Mouse (Mus musculus): ENCODE measurements around the gene Ly6g. TPM values are rescaled to one million over a fixed set of nuclear protein-coding genes. Genes with fewer than 3 reads are reported as not detected.
"Not testable (repeated sequence)": the region's sequence is repeated elsewhere in the genome, so short reads cannot be mapped to it uniquely, and the experiment has no call there.

Ly6g gene
- polyA plus RNA-seq, 1 experiment from 2014 or later, result 0.12 TPM

- no peaks in the 10 kb centered on the region for H3K4me1 ChIP-seq (replicated peaks; ENCODE audit: control insufficient read depth, insufficient read depth, low read length)
- H3K9ac ChIP-seq (ENCODE audit: low read depth, low read length), result no peak overlapping the region
- H3K27me3 ChIP-seq (replicated peaks; ENCODE audit: control insufficient read depth, insufficient read depth, low read length), result no peaks in the 10 kb centered on the region
- H3K4me2 ChIP-seq (replicated peaks; ENCODE audit: low read depth), result no peak overlapping the region
- no peak overlapping the region for H3K27ac ChIP-seq (ENCODE audit: low read depth, low read length)
- no peaks in the 10 kb centered on the region for H3K36me3 ChIP-seq (ENCODE audit: control insufficient read depth, insufficient read depth)
- H3K4me3 ChIP-seq (ENCODE audit: low read depth, low read length), result no peak overlapping the region
- no peak for ATAC-seq
- peak; percentile 81 for TF ChIP-seq CTCF (IDR thresholded peaks at IDR 0.05; ENCODE audit: low read depth)
- WGBS, result 15% methylated on average over 2 of the region's 2 CpGs
- no peaks in the 10 kb centered on the region for H3K9me3 ChIP-seq (ENCODE audit: control insufficient read depth)
Observed at GRCm38 (mm10) chr15:75120066-75120465, 35.0 kb upstream of the Ly6g start.

- H3K9ac ChIP-seq (ENCODE audit: low read depth, low read length); H3K9me3 ChIP-seq (ENCODE audit: control insufficient read depth); H3K27me3 ChIP-seq (replicated peaks; ENCODE audit: control insufficient read depth, insufficient read depth, low read length); H3K4me1 ChIP-seq (replicated peaks; ENCODE audit: control insufficient read depth, insufficient read depth, low read length); H3K36me3 ChIP-seq (ENCODE audit: control insufficient read depth, insufficient read depth); H3K4me3 ChIP-seq (ENCODE audit: low read depth, low read length); H3K4me2 ChIP-seq (replicated peaks; ENCODE audit: low read depth); ATAC-seq; H3K27ac ChIP-seq (ENCODE audit: low read depth, low read length): not testable (repeated sequence)
- 78% methylated on average over 2 of the region's 2 CpGs for WGBS
Observed at GRCm38 (mm10) chr15:75132346-75132745, 22.7 kb upstream of the Ly6g start.

GRCm38 (mm10) chr15:75135090-75135783, 19.8 kb upstream of the Ly6g start:
- not testable (repeated sequence) for H3K36me3 ChIP-seq (ENCODE audit: control insufficient read depth, insufficient read depth); H3K27me3 ChIP-seq (replicated peaks; ENCODE audit: control insufficient read depth, insufficient read depth, low read length); H3K9me3 ChIP-seq (ENCODE audit: control insufficient read depth); H3K4me3 ChIP-seq (ENCODE audit: low read depth, low read length); ATAC-seq; H3K27ac ChIP-seq (ENCODE audit: low read depth, low read length); H3K9ac ChIP-seq (ENCODE audit: low read depth, low read length); H3K4me2 ChIP-seq (replicated peaks; ENCODE audit: low read depth); H3K4me1 ChIP-seq (replicated peaks; ENCODE audit: control insufficient read depth, insufficient read depth, low read length)
- WGBS, result 92% methylated on average over 1 of the region's 2 CpGs

GRCm38 (mm10) chr15:75137739-75138138, 17.3 kb upstream of the Ly6g start:
- H3K4me2 ChIP-seq (replicated peaks; ENCODE audit: low read depth); H3K27me3 ChIP-seq (replicated peaks; ENCODE audit: control insufficient read depth, insufficient read depth, low read length); H3K4me1 ChIP-seq (replicated peaks; ENCODE audit: control insufficient read depth, insufficient read depth, low read length); H3K9me3 ChIP-seq (ENCODE audit: control insufficient read depth); H3K9ac ChIP-seq (ENCODE audit: low read depth, low read length); H3K4me3 ChIP-seq (ENCODE audit: low read depth, low read length); H3K27ac ChIP-seq (ENCODE audit: low read depth, low read length); ATAC-seq; H3K36me3 ChIP-seq (ENCODE audit: control insufficient read depth, insufficient read depth): not testable (repeated sequence)
- WGBS, result 63% methylated on average over 3 of the region's 3 CpGs

- not testable (repeated sequence) for H3K9me3 ChIP-seq (ENCODE audit: control insufficient read depth); H3K9ac ChIP-seq (ENCODE audit: low read depth, low read length); ATAC-seq; H3K4me1 ChIP-seq (replicated peaks; ENCODE audit: control insufficient read depth, insufficient read depth, low read length); H3K27ac ChIP-seq (ENCODE audit: low read depth, low read length); H3K27me3 ChIP-seq (replicated peaks; ENCODE audit: control insufficient read depth, insufficient read depth, low read length); H3K4me3 ChIP-seq (ENCODE audit: low read depth, low read length); H3K4me2 ChIP-seq (replicated peaks; ENCODE audit: low read depth); H3K36me3 ChIP-seq (ENCODE audit: control insufficient read depth, insufficient read depth)
- 45% methylated on average over 6 of the region's 6 CpGs for WGBS
- peak; percentile 68 for TF ChIP-seq CTCF (IDR thresholded peaks at IDR 0.05; ENCODE audit: low read depth)
Observed at GRCm38 (mm10) chr15:75141812-75142360, 13.2 kb upstream of the Ly6g start.

GRCm38 (mm10) chr15:75143735-75144134, 11.3 kb upstream of the Ly6g start:
- peak; percentile 76 for TF ChIP-seq CTCF (IDR thresholded peaks at IDR 0.05; ENCODE audit: low read depth)
- Histone ChIP-seq H3K4me1 (replicated peaks; ENCODE audit: control insufficient read depth, insufficient read depth, low read length) (no peaks in the 10 kb centered on the region), H3K27me3 (replicated peaks; ENCODE audit: control insufficient read depth, insufficient read depth, low read length) (no peaks in the 10 kb centered on the region), H3K27ac (ENCODE audit: low read depth, low read length) (no peak overlapping the region), H3K9me3 (ENCODE audit: control insufficient read depth) (no peaks in the 10 kb centered on the region), H3K4me3 (ENCODE audit: low read depth, low read length) (no peak overlapping the region), H3K9ac (ENCODE audit: low read depth, low read length) (no peak overlapping the region), H3K4me2 (replicated peaks; ENCODE audit: low read depth) (no peak overlapping the region), H3K36me3 (ENCODE audit: control insufficient read depth, insufficient read depth) (no peaks in the 10 kb centered on the region)
- no peak for ATAC-seq
- 61% methylated on average over 3 of the region's 3 CpGs for WGBS

GRCm38 (mm10) chr15:75153087-75153486, 2.0 kb upstream of the Ly6g start:
- no peak overlapping the region for H3K4me2 ChIP-seq (replicated peaks; ENCODE audit: low read depth)
- H3K9ac ChIP-seq (ENCODE audit: low read depth, low read length), result no peak overlapping the region
- H3K9me3 ChIP-seq (ENCODE audit: control insufficient read depth), result no peaks in the 10 kb centered on the region
- no peak for ATAC-seq
- no peaks in the 10 kb centered on the region for H3K4me1 ChIP-seq (replicated peaks; ENCODE audit: control insufficient read depth, insufficient read depth, low read length)
- no peaks in the 10 kb centered on the region for H3K36me3 ChIP-seq (ENCODE audit: control insufficient read depth, insufficient read depth)
- no peaks in the 10 kb centered on the region for H3K27me3 ChIP-seq (replicated peaks; ENCODE audit: control insufficient read depth, insufficient read depth, low read length)
- H3K27ac ChIP-seq (ENCODE audit: low read depth, low read length), result no peak overlapping the region
- no peak for TF ChIP-seq CTCF (IDR thresholded peaks at IDR 0.05; ENCODE audit: low read depth)
- no peak overlapping the region for H3K4me3 ChIP-seq (ENCODE audit: low read depth, low read length)

All from intestine, postnatal 0 days (tissue).